Mouse (Mus musculus) liver, embryonic 13.5 days (tissue): ENCODE results near the gene Gpr83. TPM values are rescaled to one million over a fixed set of nuclear protein-coding genes. Genes with fewer than 3 reads are reported as not detected.

Experiments used
- ATAC-seq: fragments of 200-750 bp; cut with Nextera tagmentation; 2 replicates; pipeline ENCODE4 v1.8.0; 2017; ENCODE audit warnings: low read depth, mild to moderate bottlenecking, moderate number of reproducible peaks, moderate library complexity
- DNase-seq: peaks from one replicate; pipeline ENCODE4 v3.0.0; 2022
- H3K27ac ChIP-seq: fragments of 300-500 bp; sonication (generic); 2 replicates; pipeline ENCODE4 v1.5.1; 2015; ENCODE audit warnings: moderate library complexity, mild to moderate bottlenecking, inconsistent platforms
- H3K27me3 ChIP-seq: fragments of 300-500 bp; sonication (generic); 2 replicates; pipeline ENCODE4 v1.6.1; 2015; ENCODE audit warnings: mild to moderate bottlenecking, inconsistent platforms
- H3K36me3 ChIP-seq: fragments of 300-500 bp; sonication (generic); 2 replicates; pipeline ENCODE4 v1.6.1; 2015; ENCODE audit warnings: mild to moderate bottlenecking, inconsistent platforms
- H3K4me1 ChIP-seq: fragments of 300-500 bp; sonication (generic); replicated peaks from 2 replicates; pipeline ENCODE4 v1.6.1; 2015; ENCODE audit warnings: inconsistent platforms
- H3K4me2 ChIP-seq: fragments of 300-500 bp; sonication (generic); 2 replicates; pipeline ENCODE4 v1.6.1; 2015; ENCODE audit warnings: inconsistent platforms, mild to moderate bottlenecking, moderate library complexity
- H3K4me3 ChIP-seq: fragments of 300-500 bp; sonication (generic); replicated peaks from 2 replicates; pipeline ENCODE4 v1.5.1; 2015; ENCODE audit warnings: mild to moderate bottlenecking, inconsistent platforms
- H3K9ac ChIP-seq: fragments of 300-500 bp; sonication (generic); 2 replicates; pipeline ENCODE4 v1.6.1; 2015; ENCODE audit warnings: mild to moderate bottlenecking, inconsistent platforms
- H3K9me3 ChIP-seq: fragments of 300-500 bp; sonication (generic); replicated peaks from 2 replicates; pipeline ENCODE4 v1.6.1; 2016; ENCODE audit warnings: inconsistent platforms
- WGBS: fragments of 180-500 bp; shearing (Covaris S2); methylation state at CpG from one replicate; pipeline ENCODE4 v1.1.7; 2015; ENCODE audit not compliant: insufficient replicate concordance; 5-methylcytosine and 5-hydroxymethylcytosine counted together
- polyA plus RNA-seq: library from polyadenylated mRNA; unstranded; fragments of >200 nt; fragmentation: Nextera tagmentation; extraction: Ambion mirVana; gene quantifications from 2 replicates; pipeline ENCODE4 v1.2.1, GENCODE M21; 2015

Gpr83 gene
- polyA plus RNA-seq, 1 experiment from 2014 or later: 0.05 TPM

DNA sequence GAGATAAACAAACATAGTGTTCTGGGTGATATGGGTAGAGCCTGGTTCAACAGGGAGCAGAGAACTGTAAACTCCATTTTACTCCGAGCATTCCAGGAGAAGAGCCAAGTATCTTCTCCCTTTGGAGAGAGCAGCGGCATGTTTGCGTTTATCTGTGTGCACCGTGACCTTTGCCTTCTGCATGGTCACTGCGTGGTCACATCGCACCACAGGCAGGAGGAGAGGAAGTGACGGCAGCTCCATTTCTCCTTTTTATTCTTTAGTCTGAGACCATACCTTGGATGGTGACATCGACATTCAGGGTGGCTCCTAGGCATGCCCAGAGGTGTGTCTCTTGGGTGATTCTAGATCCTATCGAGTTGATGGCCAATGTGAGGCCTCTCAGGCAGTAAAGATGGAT is 33.4 kb downstream of the Gpr83 start:
- WGBS: 28% methylated on average over 9 of the region's 9 CpGs
- H3K27me3 ChIP-seq: no peaks in the 10 kb centered on the region
- H3K9me3 ChIP-seq: no peaks in the 10 kb centered on the region
- no peaks in the 10 kb centered on the region for H3K36me3 ChIP-seq
- no peak overlapping the region for H3K27ac ChIP-seq
- peaks cover 7% of the 10 kb centered on the region for H3K4me1 ChIP-seq
- DNase-seq (no peak), ATAC-seq (no peak)
- no peak overlapping the region for H3K4me2 ChIP-seq
- no peak overlapping the region for H3K4me3 ChIP-seq
- H3K9ac ChIP-seq: no peak overlapping the region

DNA sequence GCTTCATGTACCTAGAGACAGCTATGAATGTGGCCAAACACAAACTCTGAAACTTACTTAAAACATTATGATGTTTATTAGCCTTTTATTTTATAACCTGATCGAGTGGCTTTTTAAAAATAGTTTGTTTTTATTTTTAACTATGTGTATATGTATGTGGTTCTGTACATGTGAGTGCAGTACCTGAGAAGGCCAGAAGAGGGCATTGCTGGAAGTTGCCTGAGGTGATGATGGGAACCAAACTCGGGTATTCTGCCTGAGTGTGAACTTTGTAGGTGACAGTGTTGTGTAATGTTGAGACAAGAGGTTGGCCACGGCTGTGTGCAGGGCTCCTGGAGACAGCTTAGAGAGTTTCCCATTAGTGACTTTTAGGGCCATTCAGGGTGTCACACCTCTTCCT is 34.6 kb downstream of the Gpr83 start:
- no peaks in the 10 kb centered on the region for H3K36me3 ChIP-seq
- peaks cover 7% of the 10 kb centered on the region for H3K4me1 ChIP-seq
- ATAC-seq: no peak
- H3K4me3 ChIP-seq: no peak overlapping the region
- no peak overlapping the region for H3K4me2 ChIP-seq
- no peaks in the 10 kb centered on the region for H3K9me3 ChIP-seq
- DNase-seq: no peak
- 57% methylated on average over 3 of the region's 3 CpGs for WGBS
- no peaks in the 10 kb centered on the region for H3K27me3 ChIP-seq
- H3K27ac ChIP-seq: no peak overlapping the region
- no peak overlapping the region for H3K9ac ChIP-seq

DNA sequence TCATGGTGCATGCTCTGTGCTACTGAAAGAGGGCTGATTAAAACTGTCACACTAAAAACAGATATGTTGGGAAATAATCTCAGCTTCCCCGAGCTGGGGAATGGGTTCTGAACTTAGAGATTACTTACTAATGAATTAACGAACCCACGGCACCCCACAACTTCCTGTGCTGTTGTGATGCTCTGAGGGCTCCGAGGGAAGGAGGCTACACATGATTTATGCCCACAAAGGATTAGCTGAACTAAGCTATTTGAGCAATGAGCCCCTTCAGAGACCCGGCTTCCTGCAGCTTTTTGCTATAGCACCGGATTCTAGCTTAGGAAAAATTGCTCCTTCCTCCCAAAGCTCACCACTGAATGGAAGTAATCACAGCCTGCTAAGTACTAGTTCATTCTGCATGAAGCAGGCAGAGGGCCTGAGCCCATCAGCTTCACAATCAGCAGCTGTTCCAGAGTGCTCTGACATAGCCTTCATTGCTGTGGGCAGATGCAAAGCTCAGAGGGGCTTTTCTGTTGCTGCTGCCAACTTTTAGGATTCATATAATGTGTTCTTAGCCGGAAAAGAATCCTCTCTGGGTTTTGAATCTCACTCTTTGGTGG is 35.3 kb downstream of the Gpr83 start:
- Histone ChIP-seq H3K4me1 (peaks cover 7% of the 10 kb centered on the region), H3K9ac (no peak overlapping the region), H3K4me3 (no peak overlapping the region), H3K9me3 (no peaks in the 10 kb centered on the region), H3K36me3 (no peaks in the 10 kb centered on the region), H3K27ac (no peak overlapping the region), H3K4me2 (no peak overlapping the region), H3K27me3 (no peaks in the 10 kb centered on the region)
- ATAC-seq (no peak), DNase-seq (no peak)
- WGBS: 45% methylated on average over 7 of the region's 7 CpGs

GRCm38 (mm10) chr9:14897102-14897501 is 37.1 kb downstream of the Gpr83 start:
- no peaks in the 10 kb centered on the region for H3K36me3 ChIP-seq
- peaks cover 7% of the 10 kb centered on the region for H3K4me1 ChIP-seq
- no peak overlapping the region for H3K9ac ChIP-seq
- no peak overlapping the region for H3K4me2 ChIP-seq
- ATAC-seq: no peak
- no peak overlapping the region for H3K4me3 ChIP-seq
- no peak overlapping the region for H3K27ac ChIP-seq
- 83% methylated on average over 3 of the region's 3 CpGs for WGBS
- no peak for DNase-seq
- no peaks in the 10 kb centered on the region for H3K27me3 ChIP-seq
- no peaks in the 10 kb centered on the region for H3K9me3 ChIP-seq

DNA sequence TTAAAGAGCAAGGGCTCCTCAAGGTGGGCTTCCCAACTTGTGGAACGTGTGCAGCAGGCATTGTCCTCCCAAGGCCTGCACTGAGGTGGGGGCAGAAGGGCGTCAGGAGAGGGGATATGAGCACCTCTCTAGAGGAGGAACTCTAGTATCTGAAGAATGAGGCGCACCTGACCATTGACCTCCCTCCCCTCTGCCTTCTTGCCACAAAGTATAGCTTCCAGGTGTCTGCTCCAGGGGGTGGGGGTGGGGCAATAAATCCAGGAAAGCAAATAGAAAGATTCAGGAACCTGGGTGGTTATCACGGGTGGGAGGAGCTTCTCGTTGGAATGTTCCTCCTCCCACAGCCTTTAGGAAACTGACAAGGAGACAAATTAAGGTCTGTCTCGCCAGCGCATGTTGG is 41.7 kb downstream of the Gpr83 start:
- no peaks in the 10 kb centered on the region for H3K4me1 ChIP-seq
- no peak overlapping the region for H3K9ac ChIP-seq
- no peak overlapping the region for H3K4me2 ChIP-seq
- no peaks in the 10 kb centered on the region for H3K36me3 ChIP-seq
- ATAC-seq (no peak), DNase-seq (no peak)
- no peaks in the 10 kb centered on the region for H3K9me3 ChIP-seq
- no peaks in the 10 kb centered on the region for H3K27me3 ChIP-seq
- no peak overlapping the region for H3K27ac ChIP-seq
- no peak overlapping the region for H3K4me3 ChIP-seq
- 47% methylated on average over 7 of the region's 7 CpGs for WGBS

DNA sequence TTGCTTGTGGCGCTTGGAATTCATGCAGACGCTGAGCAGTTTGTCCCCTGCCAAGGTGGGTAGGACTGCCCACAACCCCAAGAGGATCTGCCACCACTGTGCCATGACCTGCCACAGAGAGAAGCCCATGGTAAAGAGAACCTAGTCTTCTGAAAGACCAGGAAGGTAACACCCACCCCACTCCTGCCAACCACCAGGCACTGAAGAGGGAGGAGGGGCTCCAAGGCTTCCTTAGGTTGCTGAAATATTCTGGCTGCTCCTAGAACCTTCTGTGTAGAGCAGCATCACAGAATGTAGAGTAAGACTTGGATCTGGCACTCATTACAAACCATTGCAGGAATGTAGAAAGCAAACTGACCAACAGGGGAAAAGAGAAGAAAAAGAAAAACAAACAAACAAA is 42.4 kb downstream of the Gpr83 start:
- H3K27ac ChIP-seq: no peak overlapping the region
- H3K4me3 ChIP-seq: no peak overlapping the region
- no peaks in the 10 kb centered on the region for H3K27me3 ChIP-seq
- DNase-seq (no peak), ATAC-seq (no peak)
- 83% methylated on average over 2 of the region's 2 CpGs for WGBS
- H3K4me1 ChIP-seq: no peaks in the 10 kb centered on the region
- H3K36me3 ChIP-seq: no peaks in the 10 kb centered on the region
- no peak overlapping the region for H3K4me2 ChIP-seq
- H3K9me3 ChIP-seq: no peaks in the 10 kb centered on the region
- H3K9ac ChIP-seq: no peak overlapping the region

DNA sequence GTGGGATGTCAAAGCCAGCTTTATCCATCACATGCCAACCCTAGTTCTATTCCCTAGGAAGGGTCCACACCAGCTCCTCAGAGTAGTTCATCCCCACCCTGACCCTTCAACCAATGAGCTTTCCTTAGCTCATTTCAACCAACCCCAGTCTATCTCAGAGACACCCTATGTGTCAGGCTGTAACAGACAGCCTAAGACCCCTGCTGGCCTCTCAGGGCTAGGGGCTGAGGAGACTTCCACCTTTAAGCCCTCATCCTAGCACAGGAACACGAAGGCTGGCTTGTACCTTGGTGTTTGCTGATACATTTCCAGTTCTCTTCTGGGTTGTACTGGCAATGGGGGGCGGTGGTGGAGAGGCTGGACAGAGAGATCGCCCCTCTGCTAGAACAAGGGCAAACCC is 43.0 kb downstream of the Gpr83 start:
- H3K27ac ChIP-seq: no peak overlapping the region
- H3K36me3 ChIP-seq: no peaks in the 10 kb centered on the region
- H3K9me3 ChIP-seq: no peaks in the 10 kb centered on the region
- 58% methylated on average over 3 of the region's 3 CpGs for WGBS
- no peaks in the 10 kb centered on the region for H3K27me3 ChIP-seq
- no peak overlapping the region for H3K4me2 ChIP-seq
- no peak overlapping the region for H3K9ac ChIP-seq
- H3K4me1 ChIP-seq: no peaks in the 10 kb centered on the region
- H3K4me3 ChIP-seq: no peak overlapping the region
- ATAC-seq (no peak), DNase-seq (no peak)

DNA sequence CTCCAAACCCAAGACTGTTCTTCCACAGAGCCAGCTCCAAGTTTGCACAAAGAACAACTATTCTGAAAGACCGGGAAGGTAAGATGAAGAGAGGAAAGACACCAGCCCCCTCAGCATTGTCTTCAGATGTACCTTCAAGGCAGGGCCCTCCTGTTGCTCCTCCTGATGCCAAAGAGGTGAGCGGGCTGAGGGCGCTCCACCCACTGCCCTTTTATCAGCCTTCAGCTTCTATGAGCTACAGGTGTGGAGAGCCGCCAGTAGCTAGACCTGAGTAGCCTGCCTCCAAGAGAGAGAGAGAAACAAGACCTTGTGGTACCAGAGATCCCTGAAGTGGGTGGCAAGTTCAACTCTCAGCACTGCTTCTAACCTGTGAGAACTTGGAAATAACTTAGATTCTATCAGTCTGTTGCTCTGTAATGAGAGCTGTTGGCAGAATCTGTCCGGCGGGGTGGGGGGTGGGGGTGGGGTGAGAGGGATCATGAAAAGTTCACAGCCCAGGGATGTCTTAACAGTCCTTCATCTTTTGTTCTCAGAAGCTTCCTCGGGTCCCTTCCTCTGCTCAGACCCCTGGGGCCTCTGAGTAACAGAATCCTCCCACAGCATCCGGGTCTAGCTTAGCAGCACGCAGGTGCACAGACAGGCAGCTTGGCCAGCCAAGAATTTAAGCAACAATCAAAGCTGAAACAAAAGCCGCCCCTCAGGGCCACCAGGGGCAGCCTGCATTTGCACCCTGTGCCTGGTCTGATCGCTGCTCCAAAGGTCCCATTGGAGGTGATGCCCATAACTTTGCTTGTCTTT is 43.8 kb downstream of the Gpr83 start, which contains the start of gene Izumo1r:
Gene Izumo1r (minus strand): TSS at position 369 of the 798 bp plus-strand sequence.
- no peaks in the 10 kb centered on the region for H3K9me3 ChIP-seq
- H3K4me3 ChIP-seq: no peak within 1 kb of the TSS
- H3K27me3 ChIP-seq: no peaks in the 10 kb centered on the region
- H3K27ac ChIP-seq: no peak within 1 kb of the TSS
- DNase-seq (no peak), ATAC-seq (no peak)
- H3K4me1 ChIP-seq: no peaks in the 10 kb centered on the region
- H3K36me3 ChIP-seq: no peaks in the 10 kb centered on the region
- no peak within 1 kb of the TSS for H3K4me2 ChIP-seq
- no peak within 1 kb of the TSS for H3K9ac ChIP-seq
- WGBS: 34% methylated on average over 11 of the region's 11 CpGs

- no peak for ATAC-seq
- no peak for DNase-seq
- H3K36me3 ChIP-seq: no peaks in the 10 kb centered on the region
- no peaks in the 10 kb centered on the region for H3K27me3 ChIP-seq
- no peak overlapping the region for H3K27ac ChIP-seq
- no peak overlapping the region for H3K4me3 ChIP-seq
- no peak overlapping the region for H3K4me2 ChIP-seq
- H3K4me1 ChIP-seq: no peaks in the 10 kb centered on the region
- no peaks in the 10 kb centered on the region for H3K9me3 ChIP-seq
- 29% methylated on average over 9 of the region's 9 CpGs for WGBS
- no peak overlapping the region for H3K9ac ChIP-seq
Observed at GRCm38 (mm10) chr9:14904741-14905475, 44.9 kb downstream of the Gpr83 start.

- DNase-seq (no peak), ATAC-seq (no peak)
- Histone ChIP-seq H3K4me1 (no peaks in the 10 kb centered on the region), H3K27ac (no peak overlapping the region), H3K4me2 (no peak overlapping the region), H3K4me3 (no peak overlapping the region), H3K27me3 (no peaks in the 10 kb centered on the region), H3K36me3 (no peaks in the 10 kb centered on the region), H3K9me3 (no peaks in the 10 kb centered on the region), H3K9ac (no peak overlapping the region)
- 62% methylated on average over 3 of the region's 3 CpGs for WGBS
Observed at GRCm38 (mm10) chr9:14905956-14906355, 45.9 kb downstream of the Gpr83 start.

DNA sequence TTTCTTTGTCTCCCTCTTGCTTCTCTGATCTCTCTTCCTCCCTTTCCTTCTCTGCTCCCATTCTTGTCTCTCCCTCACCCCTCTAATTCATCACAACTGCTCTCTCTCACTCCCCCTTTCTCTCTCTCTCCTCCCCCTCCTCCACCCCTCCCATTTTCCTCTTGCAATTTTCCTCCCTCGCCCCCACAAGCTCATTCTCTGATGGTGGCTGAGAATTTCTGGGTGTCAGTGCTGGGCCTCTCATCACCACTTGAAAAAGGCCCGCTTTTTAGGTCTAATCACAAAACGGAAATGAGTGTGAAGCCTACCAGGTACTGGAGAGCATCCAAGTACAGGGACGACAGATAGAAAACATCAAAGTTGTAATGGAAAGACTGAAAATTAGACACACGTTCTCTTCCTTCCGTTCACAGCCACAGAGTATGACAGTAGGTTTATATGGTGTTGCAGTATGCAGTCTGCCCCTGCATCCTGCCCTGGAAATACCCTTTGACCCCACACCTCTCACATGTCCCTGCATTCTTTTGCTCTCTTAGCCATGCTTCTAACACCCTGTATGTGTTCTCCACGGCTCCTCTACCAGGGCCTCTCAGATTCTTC is 47.9 kb downstream of the Gpr83 start:
- no peaks in the 10 kb centered on the region for H3K27me3 ChIP-seq
- H3K36me3 ChIP-seq: no peaks in the 10 kb centered on the region
- ATAC-seq: no peak
- H3K4me1 ChIP-seq: no peaks in the 10 kb centered on the region
- WGBS: 62% methylated on average over 7 of the region's 7 CpGs
- no peak for DNase-seq
- H3K4me2 ChIP-seq: no peak overlapping the region
- no peaks in the 10 kb centered on the region for H3K9me3 ChIP-seq
- no peak overlapping the region for H3K4me3 ChIP-seq
- H3K9ac ChIP-seq: no peak overlapping the region
- H3K27ac ChIP-seq: no peak overlapping the region
